Mouse (Mus musculus): ENCODE data around the gene Tmem126b.

GRCm38 (mm10) chr7:90442518-90443080 lies 33.2 kb downstream of the Tmem126b start, which contains the start of gene Crebzf:
- TF ChIP-seq CTCF (conservative IDR thresholded peaks at IDR 0.05; ENCODE audit: low read length) (no peak), NANOG (IDR thresholded peaks at IDR 0.05; ENCODE audit: borderline replicate concordance, low read length) (no peak), POU5F1 (IDR thresholded peaks at IDR 0.05; ENCODE audit: borderline replicate concordance, low read length) (no peak)

All from E14TG2a.4 (cell line).